Mouse (Mus musculus) yolk sac, embryonic 10.5 days (tissue): Measurements from ENCODE around the gene Olfr498.

Source experiments
- DNase-seq: peaks from one replicate; pipeline ENCODE4 v3.0.0-alpha.2; 2017; ENCODE audit warnings: low spot score

The Olfr498 gene

DNA sequence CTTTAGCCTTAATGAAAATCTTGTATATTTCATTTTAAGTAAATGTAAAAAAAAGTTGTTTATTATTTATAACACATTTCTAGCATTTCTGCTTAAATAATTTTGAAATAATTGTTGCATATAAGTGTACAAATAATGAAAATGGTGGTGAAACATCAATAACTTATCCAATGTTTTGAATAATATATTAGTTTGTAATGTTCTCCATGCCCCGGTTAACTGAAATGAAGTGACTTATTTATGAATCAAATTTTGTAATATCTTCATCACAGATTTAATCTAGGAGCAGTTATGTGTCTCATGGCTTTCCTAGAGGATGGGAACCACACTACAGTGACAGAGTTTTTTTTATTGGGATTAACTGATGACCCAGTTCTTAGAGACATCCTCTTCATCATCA, at the start of gene Olfr498:
Gene Olfr498 (plus strand): TSS at position 301 of the 400 bp plus-strand sequence.
- no peak for DNase-seq

DNA sequence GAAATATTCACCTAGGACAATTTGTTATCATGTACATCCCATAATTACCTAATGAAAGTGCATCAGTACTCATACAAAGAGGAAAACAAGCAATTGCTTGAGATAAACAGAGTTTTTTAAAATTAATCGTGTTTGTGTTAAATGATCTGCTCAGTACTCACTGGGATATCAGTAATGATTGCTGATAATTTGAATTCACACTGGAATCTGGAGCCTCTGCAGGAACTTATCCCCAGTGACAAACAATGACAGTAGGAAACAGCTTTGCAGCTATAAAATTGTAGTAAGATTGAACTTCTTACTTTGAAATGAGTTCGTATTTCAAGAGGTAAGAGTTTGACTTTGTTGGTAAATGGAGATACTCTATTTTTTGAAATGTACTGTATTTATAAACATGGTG, 45.0 kb upstream of the Olfr498 start, which contains the start of gene Olfr497:
Gene Olfr497 (plus strand): TSS at position 301 of the 400 bp plus-strand sequence.
- no peak for DNase-seq
